Mouse (Mus musculus) heart, adult 10 weeks (tissue): ENCODE measurements around the gene Ppp2r2c. TPM values are rescaled to one million over a fixed set of nuclear protein-coding genes. Genes with fewer than 3 reads are reported as not detected.

ENCODE experiments used
- polyA plus RNA-seq: library from polyadenylated mRNA; stranded (reverse); fragments of 350-450 nt; fragmentation: Illumina TruSeq; extraction: RNeasy Lipid Tissue Mini Kit (QIAGEN cat#74804); gene quantifications from one replicate; pipeline ENCODE4 v1.2.3, GENCODE M21; 2014; ENCODE audit warnings: low read depth, low replicate concordance

The Ppp2r2c gene
- polyA plus RNA-seq = not detected

GRCm38 (mm10) chr5:36868266-36869090 is at the start of gene Ppp2r2c:
Gene Ppp2r2c, plus strand, starts transcription at chr5:36868513.

GRCm38 (mm10) chr5:36829913-36830879 is 38.1 kb upstream of the Ppp2r2c start, which contains the start of gene Man2b2:
Gene Man2b2, minus strand, starts transcription at chr5:36830653.

GRCm38 (mm10) chr5:36988781-36989624 is 120.7 kb downstream of the Ppp2r2c start, which contains the start of gene Wfs1:
Gene Wfs1, minus strand, starts transcription at chr5:36989205.

Other genes starting within 250 kb of the Ppp2r2c start
- gene D5Ertd579e, start 172.5 kb upstream of the Ppp2r2c start, polyA plus RNA-seq = 67.6 TPM
- gene Bloc1s4, start 119.9 kb upstream of the Ppp2r2c start, polyA plus RNA-seq = 10.1 TPM
- gene Mrfap1, start 71.7 kb upstream of the Ppp2r2c start, polyA plus RNA-seq = 255 TPM
- gene Man2b2, start 37.9 kb upstream of the Ppp2r2c start, polyA plus RNA-seq = 11.8 TPM
- 67.6 TPM for gene Wfs1, start 120.7 kb downstream of the Ppp2r2c start, polyA plus RNA-seq
- not detected for gene Gm1043, start 216.9 kb downstream of the Ppp2r2c start, polyA plus RNA-seq